Mouse (Mus musculus): ENCODE measurements around the gene Psme4. TPM values are rescaled to one million over a fixed set of nuclear protein-coding genes. Genes with fewer than 3 reads are reported as not detected.
"Not testable (repeated sequence)": the region's sequence is repeated elsewhere in the genome, so short reads cannot be mapped to it uniquely, and the experiment has no call there.

Psme4 gene
- total RNA-seq (2014; fragmentation: Nextera tagmentation) (43.9 and 53.4 TPM in 2 replicates), total RNA-seq (2017) (52.4 and 54.8 TPM in 2 replicates)

DNA sequence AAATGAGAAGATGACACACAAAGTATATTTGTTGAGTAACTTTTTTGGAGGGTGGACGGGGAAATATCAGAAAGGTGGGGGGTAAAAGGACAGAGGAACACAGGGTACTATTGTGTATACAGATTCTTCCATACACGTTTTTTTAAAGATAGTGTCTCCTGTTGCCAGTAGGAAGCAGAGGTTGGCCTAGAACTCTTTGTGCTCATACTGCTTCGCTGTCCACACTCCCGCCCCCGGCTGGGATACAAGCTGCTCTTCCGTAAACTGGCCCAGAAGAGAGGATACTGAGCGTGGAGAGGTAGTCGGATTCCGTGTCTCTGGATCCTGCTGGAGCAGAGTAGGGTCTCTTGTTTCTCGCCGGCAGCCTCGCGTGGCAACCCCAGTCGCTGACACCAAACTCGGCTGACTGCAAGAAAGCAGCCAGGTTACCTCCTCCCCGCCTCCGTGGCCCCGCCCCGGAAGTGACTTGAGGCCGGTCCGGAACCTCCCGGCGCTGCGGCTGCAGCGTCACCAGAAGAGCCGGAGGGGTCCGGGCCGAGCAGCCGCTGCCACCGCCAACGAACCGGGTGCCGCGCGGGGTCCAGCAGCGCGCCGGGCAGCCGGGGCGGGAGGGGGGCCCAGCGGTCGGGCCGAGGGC lies at the start of gene Psme4:
Psme4 (plus strand) TSS at position 460 of the 637 bp plus-strand sequence.
- peak; percentile 94 for ATAC-seq (replicated peaks; ENCODE audit: low FRiP score, low TSS enrichment, poor library complexity, severe bottlenecking)

- no peak for ATAC-seq (replicated peaks; ENCODE audit: low FRiP score, low TSS enrichment, poor library complexity, severe bottlenecking)
These were observed 48.1 kb upstream of the Psme4 start for GRCm38 (mm10) chr11:30723438-30723837.

GRCm38 (mm10) chr11:30730721-30731120 lies 40.8 kb upstream of the Psme4 start:
- ATAC-seq (replicated peaks; ENCODE audit: low FRiP score, low TSS enrichment, poor library complexity, severe bottlenecking): no peak

DNA sequence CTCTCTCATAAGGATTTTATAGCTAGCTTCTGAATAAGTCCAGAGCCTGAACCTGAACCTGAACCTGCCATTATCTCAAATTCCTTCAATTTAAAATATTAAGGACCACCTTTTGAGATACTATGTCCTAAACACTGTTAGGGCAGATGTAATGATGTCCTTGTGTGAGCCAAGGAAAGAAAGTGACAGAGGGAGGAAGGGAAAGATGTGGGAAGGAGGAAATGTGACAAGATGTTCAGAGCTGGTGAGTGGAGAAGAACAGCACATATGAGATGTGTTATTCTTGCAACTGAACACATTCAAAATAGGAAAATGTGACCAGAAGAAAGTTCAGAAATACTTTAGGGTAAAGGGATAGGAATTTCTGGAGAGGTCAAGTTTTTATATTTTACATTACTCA lies 38.1 kb upstream of the Psme4 start:
- ATAC-seq (replicated peaks; ENCODE audit: low FRiP score, low TSS enrichment, poor library complexity, severe bottlenecking): no peak

DNA sequence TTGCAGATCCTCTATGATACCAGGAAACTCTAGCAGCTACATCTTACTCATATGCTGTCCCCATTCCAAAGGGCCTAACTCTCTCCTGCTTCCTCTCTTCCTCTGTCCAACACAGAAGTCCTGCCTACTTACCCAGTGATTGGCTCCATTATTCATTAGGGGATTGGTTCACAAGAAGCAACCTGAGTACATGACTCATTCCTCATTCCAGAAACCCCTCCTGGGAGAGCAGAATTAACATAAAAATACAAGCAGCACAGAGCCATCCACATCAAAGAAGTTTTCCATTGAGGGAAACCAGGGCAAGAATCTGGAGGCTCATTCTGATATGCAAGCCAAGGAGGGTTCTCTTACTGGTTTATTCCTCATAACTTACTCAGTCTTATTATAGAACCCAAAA lies 27.5 kb upstream of the Psme4 start:
- ATAC-seq (replicated peaks; ENCODE audit: low FRiP score, low TSS enrichment, poor library complexity, severe bottlenecking): no peak

GRCm38 (mm10) chr11:30748938-30749337 lies 22.6 kb upstream of the Psme4 start:
- no peak for ATAC-seq (replicated peaks; ENCODE audit: low FRiP score, low TSS enrichment, poor library complexity, severe bottlenecking)

DNA sequence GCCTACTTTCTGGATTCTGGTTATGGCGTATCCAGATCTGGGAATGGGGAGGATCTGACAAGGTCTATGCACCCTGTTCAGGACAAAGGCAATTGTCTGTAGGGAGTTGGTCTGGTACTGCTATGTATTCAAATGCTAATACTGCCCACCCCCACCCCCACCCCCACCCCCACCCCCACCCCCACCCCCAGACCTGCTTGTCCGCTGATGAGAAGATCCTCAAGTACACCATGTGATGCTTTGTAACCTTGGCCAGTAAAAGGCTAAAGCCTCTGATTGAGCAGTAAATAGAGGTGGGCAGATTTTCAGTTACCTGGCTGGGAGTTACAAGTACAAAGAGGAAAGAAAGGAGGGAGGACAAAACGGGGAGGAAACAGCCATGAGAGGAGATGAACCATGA lies 21.9 kb upstream of the Psme4 start:
- ATAC-seq (replicated peaks; ENCODE audit: low FRiP score, low TSS enrichment, poor library complexity, severe bottlenecking): no peak

DNA sequence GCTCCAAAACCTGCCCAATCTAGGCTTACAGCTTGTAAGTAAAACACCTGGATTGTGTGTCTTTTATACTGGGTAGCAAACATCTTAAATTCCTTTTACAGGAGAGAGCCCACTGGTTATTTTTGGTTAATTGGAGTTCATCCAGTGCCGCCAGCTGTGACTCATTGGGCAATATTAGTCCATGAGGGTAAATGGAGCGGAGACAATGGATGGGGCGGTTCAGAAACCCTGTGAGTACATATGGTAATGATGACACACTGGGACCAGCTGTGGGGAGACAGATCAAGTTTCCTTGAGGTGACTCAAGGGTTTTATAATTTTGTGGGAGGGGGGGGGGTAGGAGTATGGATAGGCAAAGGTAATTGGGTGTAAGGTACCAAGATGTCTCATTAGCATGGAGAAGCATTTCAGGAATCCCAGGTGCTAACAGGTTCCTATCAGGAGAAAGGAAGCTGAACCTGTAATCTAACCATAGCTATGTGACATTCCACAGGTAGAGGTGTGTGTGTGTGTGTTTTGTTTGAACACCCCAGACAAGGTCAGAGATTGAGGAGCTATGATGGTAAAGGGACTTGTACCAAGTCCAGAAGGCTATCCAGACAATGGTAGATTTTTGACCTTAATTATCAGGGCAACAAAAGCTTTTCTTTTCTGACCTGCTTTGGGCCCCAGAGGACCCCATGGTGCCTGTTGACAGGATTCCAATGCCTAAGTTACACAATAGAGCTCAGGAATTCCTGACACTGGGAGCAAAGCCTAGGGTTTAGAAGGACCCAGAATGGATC lies 21.3 kb upstream of the Psme4 start:
- ATAC-seq (replicated peaks; ENCODE audit: low FRiP score, low TSS enrichment, poor library complexity, severe bottlenecking): no peak

DNA sequence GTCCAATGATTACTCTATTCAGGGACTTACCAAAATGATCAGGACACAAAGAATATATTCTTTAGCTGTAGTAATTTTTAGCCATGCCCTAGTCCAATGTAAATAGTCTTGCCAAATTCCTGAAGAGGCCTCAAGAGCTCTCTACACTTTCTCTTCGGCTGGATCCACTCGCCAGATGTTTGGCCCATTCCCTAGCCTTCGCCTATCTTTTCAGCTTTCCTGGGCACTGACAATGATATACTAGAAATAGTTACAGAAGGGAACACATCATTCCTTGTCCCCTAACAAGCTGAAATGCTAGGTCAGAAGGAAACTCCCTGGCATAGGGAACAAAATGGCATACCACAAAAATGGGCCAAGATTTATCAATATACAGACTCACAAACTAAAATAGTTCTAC lies 18.6 kb upstream of the Psme4 start:
- no peak for ATAC-seq (replicated peaks; ENCODE audit: low FRiP score, low TSS enrichment, poor library complexity, severe bottlenecking)

DNA sequence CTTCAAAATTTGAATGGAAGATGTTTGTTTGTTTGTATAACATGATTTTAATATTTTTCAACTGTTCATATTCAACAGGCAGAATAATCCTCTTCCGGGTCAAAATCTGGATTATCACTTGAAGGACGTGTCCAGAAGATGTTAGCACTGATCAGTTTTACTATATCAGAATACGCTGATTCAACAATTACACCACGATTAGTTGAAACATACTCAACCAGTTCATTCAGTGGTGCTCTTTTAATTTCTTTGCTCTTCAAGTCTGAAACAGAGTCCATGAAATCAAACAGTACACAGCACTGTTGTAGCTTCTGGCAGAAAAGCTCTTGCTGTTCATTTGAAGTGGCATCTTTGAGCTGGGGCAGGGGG lies 17.1 kb upstream of the Psme4 start:
- not testable (repeated sequence) for ATAC-seq (replicated peaks; ENCODE audit: low FRiP score, low TSS enrichment, poor library complexity, severe bottlenecking)

GRCm38 (mm10) chr11:30754855-30755530 lies 16.5 kb upstream of the Psme4 start:
- peak; percentile 41; the same call in 1 of the 2 replicates for ATAC-seq (replicated peaks; ENCODE audit: low FRiP score, low TSS enrichment, poor library complexity, severe bottlenecking)

DNA sequence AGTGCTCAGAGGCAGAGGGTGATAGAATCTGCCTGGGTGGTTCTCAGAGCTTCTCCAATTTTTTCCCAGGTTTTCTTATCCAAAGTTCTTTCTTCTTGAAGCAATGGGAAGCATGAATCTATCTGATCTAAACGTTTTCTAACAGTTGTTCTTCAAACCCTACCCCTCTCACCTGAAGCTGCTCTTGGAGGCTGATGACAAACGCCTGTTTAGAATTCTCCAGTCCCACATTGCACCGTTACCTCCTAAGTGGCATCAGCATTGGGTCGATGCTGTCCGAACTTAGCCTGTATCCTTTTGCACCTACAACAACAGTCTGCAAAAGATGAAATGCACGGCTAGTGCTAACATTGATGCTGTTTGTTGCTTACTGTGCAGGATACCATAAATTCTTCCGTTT lies 10.1 kb upstream of the Psme4 start:
- no peak for ATAC-seq (replicated peaks; ENCODE audit: low FRiP score, low TSS enrichment, poor library complexity, severe bottlenecking)

GRCm38 (mm10) chr11:30761891-30762290 lies 9.6 kb upstream of the Psme4 start:
- ATAC-seq (replicated peaks; ENCODE audit: low FRiP score, low TSS enrichment, poor library complexity, severe bottlenecking): no peak

DNA sequence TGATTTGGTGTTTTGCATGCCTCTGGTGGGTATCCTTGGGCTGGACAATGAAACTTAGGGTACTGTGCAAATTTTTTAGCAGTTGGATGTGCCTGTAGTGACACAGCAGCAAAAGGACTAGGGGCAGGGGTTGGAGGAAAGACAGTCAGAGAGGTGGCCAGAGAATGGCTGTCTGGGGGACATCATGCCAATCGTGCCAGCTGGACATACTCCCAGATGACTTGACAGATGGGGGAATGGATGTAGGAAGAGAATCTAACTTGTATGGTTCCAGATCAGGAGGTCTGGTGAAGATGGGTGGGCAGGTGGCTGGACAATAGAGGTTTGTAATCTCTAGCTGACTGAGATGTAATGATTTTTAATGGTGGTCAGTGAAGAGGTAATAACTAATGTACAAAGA lies 6.5 kb upstream of the Psme4 start:
- no peak for ATAC-seq (replicated peaks; ENCODE audit: low FRiP score, low TSS enrichment, poor library complexity, severe bottlenecking)

GRCm38 (mm10) chr11:30770817-30771216 lies 709 bp upstream of the Psme4 start:
- ATAC-seq (replicated peaks; ENCODE audit: low FRiP score, low TSS enrichment, poor library complexity, severe bottlenecking): no peak

- peak; percentile 68 for ATAC-seq (replicated peaks; ENCODE audit: low FRiP score, low TSS enrichment, poor library complexity, severe bottlenecking)
These were observed 517 bp downstream of the Psme4 start for GRCm38 (mm10) chr11:30771904-30772581.

- peak; percentile 50; the same call in 1 of the 2 replicates for ATAC-seq (replicated peaks; ENCODE audit: low FRiP score, low TSS enrichment, poor library complexity, severe bottlenecking)
These were observed 1.4 kb downstream of the Psme4 start for GRCm38 (mm10) chr11:30772777-30773417.

GRCm38 (mm10) chr11:30774638-30775037 lies 3.1 kb downstream of the Psme4 start:
- no peak for ATAC-seq (replicated peaks; ENCODE audit: low FRiP score, low TSS enrichment, poor library complexity, severe bottlenecking)

DNA sequence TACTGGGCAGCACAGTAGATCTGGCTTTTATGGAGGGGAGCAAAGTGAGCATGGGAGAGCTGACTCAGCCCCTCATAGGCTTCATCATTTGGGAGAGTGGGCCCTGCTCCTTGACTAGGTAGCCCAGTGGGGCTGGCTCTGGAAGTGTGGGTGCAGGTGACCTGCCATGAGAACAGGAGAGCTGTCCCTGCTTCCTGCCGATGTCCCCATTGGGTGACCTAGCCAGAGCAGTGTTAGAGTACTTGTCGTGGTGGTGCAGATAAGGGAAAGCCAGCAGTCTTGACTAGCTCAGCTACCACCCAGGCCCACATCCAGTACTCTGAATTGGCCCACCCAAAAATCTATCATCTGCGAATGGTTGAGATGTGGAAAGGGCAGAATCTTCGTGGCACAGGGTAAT lies 6.0 kb downstream of the Psme4 start:
- ATAC-seq (replicated peaks; ENCODE audit: low FRiP score, low TSS enrichment, poor library complexity, severe bottlenecking): peak; percentile 85

Data from megakaryocyte-erythroid progenitor cell, adult 5-6 weeks (primary cell).